Mouse (Mus musculus) E14TG2a.4 (cell line): ENCODE measurements around the gene Rasgef1c.

Source experiments
- H3K27me3 ChIP-seq: 2 replicates; pipeline ENCODE4 v1.6.1; 2014; ENCODE audit warnings: low read length, control low read depth; ENCODE audit not compliant: insufficient read depth
- H3K36me3 ChIP-seq: 2 replicates; pipeline ENCODE4 v1.6.1; 2014; ENCODE audit warnings: low read length, control low read depth; ENCODE audit not compliant: insufficient read depth
- H3K4me1 ChIP-seq: replicated peaks from 2 replicates; pipeline ENCODE4 v1.6.1; 2014; ENCODE audit warnings: low read depth, low read length, control low read depth
- H3K4me3 ChIP-seq: replicated peaks from 2 replicates; pipeline ENCODE4 v1.5.1; 2014; ENCODE audit warnings: mild to moderate bottlenecking, low read length
- H3K9me3 ChIP-seq: 2 replicates; pipeline ENCODE4 v1.6.1; 2014; ENCODE audit warnings: low read length, control low read depth
- CTCF ChIP-seq: conservative IDR thresholded peaks from 2 replicates; pipeline ENCODE4 v1.5.1; 2014; ENCODE audit warnings: low read length
- NANOG ChIP-seq: IDR thresholded peaks from 2 replicates; pipeline ENCODE4 v1.6.1; 2014; ENCODE audit warnings: borderline replicate concordance, low read length, mixed read lengths
- POU5F1 ChIP-seq: IDR thresholded peaks from 2 replicates; pipeline ENCODE4 v1.6.1; 2014; ENCODE audit warnings: low read length, borderline replicate concordance

Rasgef1c gene

GRCm38 (mm10) chr11:49879950-49880642 is 21.5 kb upstream of the Rasgef1c start:
- Histone ChIP-seq H3K9me3 (no peaks in the 10 kb centered on the region), H3K4me3 (no peak overlapping the region), H3K4me1 (peaks cover 5% of the 10 kb centered on the region), H3K27me3 (no peaks in the 10 kb centered on the region), H3K36me3 (peaks cover 79% of the 10 kb centered on the region)
- TF ChIP-seq NANOG (no peak), POU5F1 (no peak), CTCF (no peak)

- no peak overlapping the region for H3K4me3 ChIP-seq
- no peak for TF ChIP-seq NANOG
- no peak for TF ChIP-seq CTCF
- TF ChIP-seq POU5F1 = no peak
Observed at GRCm38 (mm10) chr11:49883394-49883793, 18.2 kb upstream of the Rasgef1c start.

GRCm38 (mm10) chr11:49888469-49888868 is 13.2 kb upstream of the Rasgef1c start:
- TF ChIP-seq NANOG (no peak), POU5F1 (no peak), CTCF (no peak)
- Histone ChIP-seq H3K27me3 (peaks cover 8% of the 10 kb centered on the region), H3K9me3 (no peaks in the 10 kb centered on the region), H3K36me3 (peaks cover 40% of the 10 kb centered on the region), H3K4me3 (no peak overlapping the region), H3K4me1 (peaks cover 14% of the 10 kb centered on the region)

More at GRCm38 (mm10) chr11:49883394-49883793, 18.2 kb upstream of the Rasgef1c start:
- H3K36me3 ChIP-seq = peaks cover 75% of the 10 kb centered on the region
- no peaks in the 10 kb centered on the region for H3K9me3 ChIP-seq
- peaks cover 14% of the 10 kb centered on the region for H3K4me1 ChIP-seq
- no peaks in the 10 kb centered on the region for H3K27me3 ChIP-seq

- no peak for TF ChIP-seq CTCF
- no peak for TF ChIP-seq NANOG
- no peak for TF ChIP-seq POU5F1
- H3K27me3 ChIP-seq = peaks cover 33% of the 10 kb centered on the region
- H3K4me1 ChIP-seq = peaks cover under 1% of the 10 kb centered on the region; the same call in 1 of the 2 replicates
- peaks cover 18% of the 10 kb centered on the region for H3K36me3 ChIP-seq
- H3K4me3 ChIP-seq = no peak overlapping the region
- no peaks in the 10 kb centered on the region for H3K9me3 ChIP-seq
Observed at GRCm38 (mm10) chr11:49891993-49892392, 9.6 kb upstream of the Rasgef1c start.

DNA sequence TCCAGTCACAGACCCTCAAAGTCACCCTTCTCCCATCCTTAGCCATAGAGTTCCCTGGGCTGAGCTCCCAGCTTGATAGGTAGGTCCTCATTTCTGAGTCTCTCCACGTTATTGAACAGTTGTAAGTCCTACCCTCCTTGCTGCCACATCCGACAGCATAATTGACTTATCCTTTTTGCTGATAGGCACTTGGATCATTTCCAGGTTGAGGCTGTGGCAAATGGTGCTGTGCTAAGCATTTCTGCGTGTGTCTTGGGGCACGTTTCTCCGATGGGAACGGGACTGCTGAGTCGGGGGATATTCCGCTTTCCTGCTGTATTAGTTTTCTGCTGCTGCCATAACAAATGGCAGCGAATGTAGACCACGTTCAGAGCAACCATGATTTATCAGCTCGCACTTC is 7.8 kb upstream of the Rasgef1c start:
- Histone ChIP-seq H3K36me3 (peaks cover 11% of the 10 kb centered on the region; the same call in 1 of the 2 replicates), H3K4me1 (no peaks in the 10 kb centered on the region; the same call in 1 of the 2 replicates), H3K9me3 (no peaks in the 10 kb centered on the region), H3K4me3 (no peak overlapping the region), H3K27me3 (peaks cover 46% of the 10 kb centered on the region)
- no peak for TF ChIP-seq CTCF
- TF ChIP-seq NANOG = no peak
- TF ChIP-seq POU5F1 = no peak

GRCm38 (mm10) chr11:49895966-49896590 is 5.6 kb upstream of the Rasgef1c start:
- H3K27me3 ChIP-seq = peaks cover 68% of the 10 kb centered on the region
- no peaks in the 10 kb centered on the region for H3K36me3 ChIP-seq
- TF ChIP-seq POU5F1 (no peak), CTCF (no peak), NANOG (no peak)
- peaks cover 2% of the 10 kb centered on the region for H3K4me1 ChIP-seq
- no peak overlapping the region for H3K4me3 ChIP-seq
- H3K9me3 ChIP-seq = no peaks in the 10 kb centered on the region

DNA sequence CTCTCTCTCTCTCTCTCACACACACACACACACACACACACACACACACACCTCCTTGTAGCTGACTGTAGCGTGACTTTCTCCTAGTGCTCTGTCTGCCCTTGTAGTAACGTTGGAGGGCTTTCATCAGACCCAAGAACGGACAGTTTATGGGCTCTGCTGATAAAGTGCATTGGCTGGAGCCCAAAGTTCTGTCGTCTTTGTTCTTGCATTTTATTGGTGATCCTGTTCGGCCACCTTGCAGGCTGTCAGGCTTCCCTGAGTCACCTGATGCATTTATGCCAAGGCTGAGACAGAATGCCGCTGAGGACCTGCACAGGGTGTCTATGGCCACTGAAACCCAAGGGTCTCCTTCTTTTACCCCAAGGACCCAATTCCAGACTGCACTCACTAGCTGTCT is 1.6 kb upstream of the Rasgef1c start:
- no peak for TF ChIP-seq CTCF
- no peak for TF ChIP-seq POU5F1
- no peak for TF ChIP-seq NANOG
- H3K4me3 ChIP-seq = no peak overlapping the region
- no peaks in the 10 kb centered on the region for H3K36me3 ChIP-seq
- peaks cover 12% of the 10 kb centered on the region for H3K4me1 ChIP-seq
- no peaks in the 10 kb centered on the region for H3K9me3 ChIP-seq
- peaks cover 64% of the 10 kb centered on the region for H3K27me3 ChIP-seq

- Histone ChIP-seq H3K27me3 (peaks cover 61% of the 10 kb centered on the region), H3K4me3 (peak overlapping the region; percentile 81), H3K36me3 (no peaks in the 10 kb centered on the region), H3K4me1 (peaks cover 12% of the 10 kb centered on the region), H3K9me3 (no peaks in the 10 kb centered on the region)
- no peak for TF ChIP-seq CTCF
- TF ChIP-seq POU5F1 = no peak
- no peak for TF ChIP-seq NANOG
Observed at GRCm38 (mm10) chr11:49900962-49901658, 525 bp upstream of the Rasgef1c start.
